Mouse (Mus musculus) hindbrain, embryonic 16.5 days (tissue): ENCODE data around the gene Pon1. TPM values are rescaled to one million over a fixed set of nuclear protein-coding genes. Genes with fewer than 3 reads are reported as not detected.

Source experiments
- ATAC-seq: fragments of 200-750 bp; cut with Nextera tagmentation; 2 replicates; pipeline ENCODE4 v1.8.0; 2017; ENCODE audit warnings: moderate TSS enrichment, moderate library complexity
- H3K27ac ChIP-seq: fragments of 300-500 bp; sonication (generic); 2 replicates; pipeline ENCODE4 v1.5.1; 2014; ENCODE audit warnings: low read depth, mild to moderate bottlenecking, control low read depth, low read length, moderate library complexity
- H3K27me3 ChIP-seq: fragments of 300-500 bp; sonication (generic); replicated peaks from 2 replicates; pipeline ENCODE4 v1.6.1; 2014; ENCODE audit warnings: low read length; ENCODE audit not compliant: control insufficient read depth, insufficient read depth
- H3K36me3 ChIP-seq: fragments of 300-500 bp; sonication (generic); 2 replicates; pipeline ENCODE4 v1.6.1; 2014; ENCODE audit warnings: mild to moderate bottlenecking, low read length, moderate library complexity, mixed read lengths; ENCODE audit not compliant: control insufficient read depth, insufficient read depth
- H3K4me1 ChIP-seq: fragments of 300-500 bp; sonication (generic); 2 replicates; pipeline ENCODE4 v1.6.1; 2014; ENCODE audit warnings: low read depth, low read length; ENCODE audit not compliant: control insufficient read depth, insufficient read depth
- H3K4me2 ChIP-seq: fragments of 300-500 bp; sonication (generic); 2 replicates; pipeline ENCODE4 v1.6.1; 2014; ENCODE audit warnings: mild to moderate bottlenecking, low read length, control low read depth, moderate library complexity
- H3K4me3 ChIP-seq: fragments of 300-500 bp; sonication (generic); 2 replicates; pipeline ENCODE4 v1.5.1; 2014; ENCODE audit warnings: mild to moderate bottlenecking, low read length, control low read depth, moderate library complexity
- H3K9ac ChIP-seq: fragments of 300-500 bp; sonication (generic); 2 replicates; pipeline ENCODE4 v1.6.1; 2014; ENCODE audit warnings: low read depth, mild to moderate bottlenecking, control low read depth, low read length, moderate library complexity
- H3K9me3 ChIP-seq: fragments of 300-500 bp; sonication (generic); 2 replicates; pipeline ENCODE4 v1.6.1; 2014; ENCODE audit warnings: mild to moderate bottlenecking, low read length, moderate library complexity; ENCODE audit not compliant: control insufficient read depth
- WGBS: fragments of 180-500 bp; shearing (Covaris S2); extraction: QIAGEN DNeasy Blood & Tissue Kit; methylation state at CpG from one replicate; pipeline ENCODE4 v1.1.7; 2014; 5-methylcytosine and 5-hydroxymethylcytosine counted together
- polyA plus RNA-seq: library from polyadenylated mRNA; unstranded; fragments of >200 nt; fragmentation: Nextera tagmentation; extraction: Ambion mirVana; gene quantifications from 2 replicates; pipeline ENCODE4 v1.2.1, GENCODE M21; 2015

Pon1 gene
- polyA plus RNA-seq, 1 experiment from 2014 or later: 0.53 TPM

DNA sequence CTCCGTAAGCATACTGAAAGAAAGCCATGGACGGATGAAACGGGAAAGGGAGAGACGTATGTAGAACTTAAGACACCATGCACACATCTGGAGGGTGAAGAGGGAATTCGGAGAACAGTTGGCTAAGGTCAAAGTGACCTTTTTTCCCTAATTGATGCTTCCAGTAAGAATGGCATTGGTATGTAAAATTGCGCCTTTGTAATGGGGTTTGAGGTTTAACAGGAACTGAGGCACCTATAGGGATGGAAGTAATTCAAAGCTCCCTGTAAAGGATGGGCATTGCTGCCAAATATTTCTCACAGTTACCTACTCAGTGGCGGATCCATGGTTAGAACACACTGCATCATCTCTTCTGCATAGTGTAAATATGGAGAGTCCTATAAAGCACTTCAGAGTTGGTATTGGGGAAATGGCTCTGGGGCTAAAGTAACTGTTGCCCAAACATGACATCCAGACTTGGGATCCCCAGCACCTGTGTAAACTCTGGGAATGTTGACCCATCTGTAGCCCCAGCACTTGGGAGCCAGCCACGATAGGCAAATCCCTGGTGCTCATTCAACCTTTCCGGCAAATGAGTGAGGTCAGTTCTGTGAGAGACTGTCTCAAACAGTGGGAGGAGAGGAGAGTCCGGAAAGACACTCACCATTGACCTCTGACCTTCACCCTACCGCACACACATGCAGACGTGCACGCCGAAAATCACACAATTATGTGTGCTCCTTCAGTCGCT lies 74.4 kb downstream of the Pon1 start:
- no peak overlapping the region for H3K27ac ChIP-seq
- H3K36me3 ChIP-seq: no peaks in the 10 kb centered on the region
- H3K9me3 ChIP-seq: no peaks in the 10 kb centered on the region
- no peaks in the 10 kb centered on the region for H3K4me1 ChIP-seq
- ATAC-seq: no peak
- WGBS: 86% methylated on average over 15 of the region's 15 CpGs
- H3K27me3 ChIP-seq: no peaks in the 10 kb centered on the region
- no peak overlapping the region for H3K9ac ChIP-seq
- H3K4me2 ChIP-seq: no peak overlapping the region
- no peak overlapping the region for H3K4me3 ChIP-seq

Other genes with a start within 250 kb of the Pon1 start
- 5.6 and 6.2 TPM in 2 replicates for gene Pon3, start 62.3 kb upstream of the Pon1 start, polyA plus RNA-seq
- gene Pon2, start 104.5 kb upstream of the Pon1 start, polyA plus RNA-seq: 40.7 and 41.3 TPM in 2 replicates
- 15.4 and 16.9 TPM in 2 replicates for gene Asb4, start 189.4 kb upstream of the Pon1 start, polyA plus RNA-seq